Mouse (Mus musculus) erythroblast, embryonic 14.5 days (primary cell): ENCODE results near the gene Foxp1.

ENCODE experiments used
- GATA1 ChIP-seq: IDR thresholded peaks from 2 replicates; pipeline ENCODE4 v1.6.1; 2012; ENCODE audit warnings: low read length, inconsistent platforms, mixed read lengths
- TAL1 ChIP-seq: IDR thresholded peaks from 3 replicates; pipeline ENCODE4 v1.6.1; 2012; ENCODE audit warnings: low read length, inconsistent platforms, mixed read lengths

GRCm38 (mm10) chr6:99184051-99184450, 338.5 kb downstream of the Foxp1 start:
- TF ChIP-seq TAL1, result no peak
- TF ChIP-seq GATA1, result no peak
